Mouse (Mus musculus): ENCODE results near the gene Ranbp10. TPM values are rescaled to one million over a fixed set of nuclear protein-coding genes. Genes with fewer than 3 reads are reported as not detected.
A peak's percentile ranks its signal among the peaks of the same experiment; 100 is the strongest.

Gene Ranbp10
- 42.0 and 44.3 TPM in 2 replicates for polyA plus RNA-seq (2012; ENCODE audit: insufficient read depth, insufficient read length, missing spikeins)

DNA sequence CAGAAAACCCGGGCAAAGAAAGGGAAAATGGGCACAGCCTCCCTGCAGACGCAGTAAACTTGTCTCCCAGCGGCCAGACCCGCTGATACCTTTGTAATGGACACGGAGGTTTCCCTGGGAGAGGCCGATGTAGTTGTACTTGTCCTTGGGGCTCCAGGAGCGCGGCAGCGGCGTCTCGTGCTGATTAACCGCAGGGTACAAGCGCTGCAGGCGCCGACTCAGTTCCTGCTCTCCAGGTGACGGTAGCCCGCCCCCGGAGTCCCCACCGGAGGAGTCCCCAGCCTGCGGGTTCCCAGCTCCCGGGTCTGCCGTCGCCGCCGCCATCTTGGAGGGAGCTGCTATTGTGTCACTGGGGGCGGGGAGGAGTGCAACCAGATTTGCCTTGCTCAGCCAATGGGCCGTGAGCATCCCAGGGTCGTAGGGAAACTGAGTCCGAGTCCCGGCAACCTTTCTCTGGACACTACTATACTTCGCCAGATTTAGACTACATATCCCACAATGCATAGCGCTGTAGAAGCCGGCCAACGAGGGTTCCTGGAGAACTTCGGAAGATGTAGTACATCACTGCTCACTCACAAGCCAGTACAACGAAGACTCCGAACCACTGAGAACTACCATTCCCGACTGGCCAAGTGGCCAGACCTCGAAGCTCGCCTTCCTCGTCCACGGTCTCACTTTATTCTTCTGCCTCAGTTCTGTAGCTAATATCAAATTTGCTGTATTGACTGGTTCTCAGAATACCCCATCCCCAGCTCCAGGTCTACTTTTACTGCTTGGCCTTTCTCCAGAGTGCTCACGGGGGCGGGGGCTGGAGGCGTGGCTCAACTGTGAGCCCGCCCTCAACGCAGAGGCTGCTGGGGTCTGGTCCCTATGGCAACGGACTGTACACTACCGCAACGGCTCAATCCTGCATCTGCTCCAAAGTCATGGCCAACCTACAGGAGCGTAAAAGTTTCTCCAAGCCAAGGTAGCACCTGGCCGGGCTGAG, at the start of gene Ranbp10, which contains the start of gene Tsnaxip1:
Gene Ranbp10, minus strand, starts transcription at position 490 of the 988 bp plus-strand sequence.
Gene Tsnaxip1, plus strand, starts transcription at position 871 of the 988 bp plus-strand sequence.
- TF ChIP-seq CTCF (IDR thresholded peaks at IDR 0.05; ENCODE audit: low read depth, low read length) (no peak), POLR2A (IDR thresholded peaks at IDR 0.05; ENCODE audit: borderline replicate concordance, low read depth, low read length) (peak; percentile 90)
- peak within 1 kb of the TSS; percentile 94 for H3K27ac ChIP-seq (ENCODE audit: insufficient read depth, low read depth, low read length)
- H3K4me3 ChIP-seq (ENCODE audit: insufficient read depth, low read length): peak within 1 kb of the TSS; percentile 77
- peaks cover 15% of the 10 kb centered on the region for H3K4me1 ChIP-seq (ENCODE audit: control insufficient read depth, insufficient read depth, low read length)

- no peak for TF ChIP-seq CTCF (IDR thresholded peaks at IDR 0.05; ENCODE audit: low read depth, low read length)
- TF ChIP-seq POLR2A (IDR thresholded peaks at IDR 0.05; ENCODE audit: borderline replicate concordance, low read depth, low read length): no peak
- Histone ChIP-seq H3K27ac (ENCODE audit: insufficient read depth, low read depth, low read length) (peak overlapping the region; percentile 61), H3K4me1 (ENCODE audit: control insufficient read depth, insufficient read depth, low read length) (peaks cover 33% of the 10 kb centered on the region), H3K4me3 (ENCODE audit: insufficient read depth, low read length) (0 out of 2 replicates have a peak overlapping the region, but pooled peaks have one; percentile 1)
Observed at GRCm38 (mm10) chr8:105874301-105874700, 47.2 kb upstream of the Ranbp10 start.

GRCm38 (mm10) chr8:105866364-105867029, 39.3 kb upstream of the Ranbp10 start:
- peaks cover 5% of the 10 kb centered on the region; the same call in 1 of the 2 replicates for H3K4me1 ChIP-seq (ENCODE audit: control insufficient read depth, insufficient read depth, low read length)
- H3K4me3 ChIP-seq (ENCODE audit: insufficient read depth, low read length): no peak overlapping the region
- no peak overlapping the region for H3K27ac ChIP-seq (ENCODE audit: insufficient read depth, low read depth, low read length)
- TF ChIP-seq POLR2A (IDR thresholded peaks at IDR 0.05; ENCODE audit: borderline replicate concordance, low read depth, low read length): no peak
- TF ChIP-seq CTCF (IDR thresholded peaks at IDR 0.05; ENCODE audit: low read depth, low read length): 0 out of 2 replicates have a peak, but pooled peaks have one; percentile 5

DNA sequence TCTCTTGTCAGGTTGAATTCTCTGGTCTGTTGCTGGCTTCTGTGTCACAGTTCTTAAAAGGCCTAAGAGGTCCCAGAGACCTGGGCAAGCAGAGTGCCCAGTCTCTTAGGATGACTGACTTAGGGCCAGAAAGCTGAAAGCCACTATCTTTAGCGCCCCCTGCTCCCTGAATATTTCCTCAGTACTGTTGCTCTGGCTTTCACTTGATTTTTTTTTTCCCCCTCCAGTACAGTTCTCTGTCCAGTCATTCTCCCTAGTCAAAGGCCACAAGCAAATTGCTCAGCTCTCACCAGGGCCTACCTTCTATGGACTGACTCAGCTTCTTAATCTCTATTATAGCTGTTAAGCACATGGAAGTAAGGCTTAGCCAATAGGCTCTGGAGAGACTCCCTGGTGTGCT, 34.8 kb upstream of the Ranbp10 start:
- H3K4me3 ChIP-seq (ENCODE audit: insufficient read depth, low read length): peak overlapping the region; percentile 70
- 0 out of 2 replicates have a peak overlapping the region, but pooled peaks have one; percentile 70 for H3K27ac ChIP-seq (ENCODE audit: insufficient read depth, low read depth, low read length)
- TF ChIP-seq POLR2A (IDR thresholded peaks at IDR 0.05; ENCODE audit: borderline replicate concordance, low read depth, low read length): no peak
- no peak for TF ChIP-seq CTCF (IDR thresholded peaks at IDR 0.05; ENCODE audit: low read depth, low read length)
- H3K4me1 ChIP-seq (ENCODE audit: control insufficient read depth, insufficient read depth, low read length): peaks cover 27% of the 10 kb centered on the region

GRCm38 (mm10) chr8:105860143-105860981, 33.2 kb upstream of the Ranbp10 start, which contains the start of gene Nutf2:
Nutf2 (plus strand) TSS chr8:105860580.
- Histone ChIP-seq H3K4me1 (ENCODE audit: control insufficient read depth, insufficient read depth, low read length) (peaks cover 31% of the 10 kb centered on the region), H3K4me3 (ENCODE audit: insufficient read depth, low read length) (peak within 1 kb of the TSS; percentile 70), H3K27ac (ENCODE audit: insufficient read depth, low read depth, low read length) (peak within 1 kb of the TSS; percentile 70)
- no peak for TF ChIP-seq POLR2A (IDR thresholded peaks at IDR 0.05; ENCODE audit: borderline replicate concordance, low read depth, low read length)
- no peak for TF ChIP-seq CTCF (IDR thresholded peaks at IDR 0.05; ENCODE audit: low read depth, low read length)

- Histone ChIP-seq H3K27ac (ENCODE audit: insufficient read depth, low read depth, low read length) (peak overlapping the region; percentile 61), H3K4me1 (ENCODE audit: control insufficient read depth, insufficient read depth, low read length) (peaks cover 32% of the 10 kb centered on the region), H3K4me3 (ENCODE audit: insufficient read depth, low read length) (peak overlapping the region; percentile 53; the same call in 1 of the 2 replicates)
- TF ChIP-seq CTCF (IDR thresholded peaks at IDR 0.05; ENCODE audit: low read depth, low read length) (no peak), POLR2A (IDR thresholded peaks at IDR 0.05; ENCODE audit: borderline replicate concordance, low read depth, low read length) (no peak)
Observed at GRCm38 (mm10) chr8:105859314-105859713, 32.2 kb upstream of the Ranbp10 start.

DNA sequence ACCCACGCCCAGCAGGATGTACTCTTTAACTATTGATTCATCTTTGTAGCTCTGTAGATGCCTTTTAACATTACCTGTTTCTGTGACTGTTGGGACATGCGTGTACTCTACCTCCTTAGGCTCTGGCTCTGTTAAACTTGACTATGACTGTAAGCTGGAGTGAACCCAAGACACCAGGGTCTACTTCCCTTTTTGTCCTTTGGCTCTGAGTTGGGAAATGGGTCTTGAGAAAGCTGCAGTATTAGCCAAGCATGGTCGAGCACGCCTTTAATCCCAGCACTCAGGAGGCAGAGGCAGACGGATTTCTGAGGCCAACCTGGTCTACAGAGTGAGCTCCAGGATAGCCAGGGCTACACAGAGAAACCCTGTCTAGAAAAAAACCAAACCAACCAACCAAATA, 31.3 kb upstream of the Ranbp10 start:
- Histone ChIP-seq H3K4me1 (ENCODE audit: control insufficient read depth, insufficient read depth, low read length) (peaks cover 33% of the 10 kb centered on the region), H3K27ac (ENCODE audit: insufficient read depth, low read depth, low read length) (peak overlapping the region; percentile 61), H3K4me3 (ENCODE audit: insufficient read depth, low read length) (no peak overlapping the region)
- TF ChIP-seq CTCF (IDR thresholded peaks at IDR 0.05; ENCODE audit: low read depth, low read length) (no peak), POLR2A (IDR thresholded peaks at IDR 0.05; ENCODE audit: borderline replicate concordance, low read depth, low read length) (no peak)

DNA sequence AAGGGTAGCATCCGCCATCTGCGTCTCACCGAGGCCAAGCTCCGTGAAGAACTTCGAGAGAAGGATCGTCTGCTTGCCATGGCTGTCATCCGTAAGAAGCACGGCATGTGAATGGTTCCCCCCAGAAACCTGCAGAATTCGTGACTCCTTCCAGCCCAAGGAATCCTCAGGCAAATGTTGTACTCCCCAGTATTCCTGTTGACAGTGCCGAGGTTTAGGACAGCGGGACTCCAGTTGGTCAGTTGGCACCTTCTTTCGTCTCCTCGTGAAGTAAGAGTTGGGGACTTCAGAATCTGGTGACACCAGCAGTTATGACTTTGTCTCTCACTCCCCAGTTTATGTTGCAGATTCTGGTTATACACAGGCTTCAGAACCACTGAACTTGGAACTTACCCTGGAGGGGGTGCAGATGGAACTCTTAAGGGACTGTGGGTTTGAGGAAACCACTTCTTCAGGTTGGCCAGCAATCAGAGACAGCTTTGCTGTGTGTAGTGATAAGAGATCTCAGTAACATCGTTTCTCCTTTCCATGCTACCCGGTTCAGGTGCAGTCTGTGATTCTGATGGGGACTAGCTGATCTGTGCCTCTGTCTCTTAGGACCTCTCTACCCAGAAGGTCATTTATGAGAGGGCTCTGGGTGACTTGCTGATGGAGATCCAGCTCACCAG, 29.2 kb upstream of the Ranbp10 start:
- Histone ChIP-seq H3K4me1 (ENCODE audit: control insufficient read depth, insufficient read depth, low read length) (peaks cover 30% of the 10 kb centered on the region), H3K4me3 (ENCODE audit: insufficient read depth, low read length) (peak overlapping the region; percentile 89), H3K27ac (ENCODE audit: insufficient read depth, low read depth, low read length) (0 out of 2 replicates have a peak overlapping the region, but pooled peaks have one; percentile 48)
- TF ChIP-seq CTCF (IDR thresholded peaks at IDR 0.05; ENCODE audit: low read depth, low read length): no peak
- TF ChIP-seq POLR2A (IDR thresholded peaks at IDR 0.05; ENCODE audit: borderline replicate concordance, low read depth, low read length): no peak

Measured in bone marrow macrophage, adult 2 months (primary cell).